ENCODE assay signal across 27 mouse cellular contexts in genomic region chr19:43917763-43918162, GRCm38 (mm10). TPM values are rescaled to one million over a fixed set of nuclear protein-coding genes. Genes with fewer than 3 reads are reported as not detected.
A peak's percentile ranks its signal among the peaks of the same experiment; 100 is the strongest.
DNase-seq lines count a peak whose midpoint lies in the region; ATAC-seq and TF ChIP-seq lines count a peak whose summit lies in the region.
"Had no signal": no experiment of that assay in that cellular context is flagged by ENCODE, and none has a peak within 500 bp of the region (broad histone marks: within the 10 kb centered on the region; RNA-seq: fewer than 3 reads in every experiment).

No protein-coding gene starts in this region.

- H3K36me3 ChIP-seq in heart, adult 2 months (ENCODE audit: control insufficient read depth, insufficient read depth, low read length): no peaks in the 10 kb centered on the region; the same call in 1 of the 2 replicates
- H3K36me3 ChIP-seq in liver, embryonic 15.5 days (replicated peaks): no peaks in the 10 kb centered on the region
- no peaks in the 10 kb centered on the region for H3K36me3 ChIP-seq in liver, embryonic 12.5 days
- H3K36me3 ChIP-seq in forebrain, embryonic 10.5 days (replicated peaks): no peaks in the 10 kb centered on the region
- H3K36me3 ChIP-seq in midbrain, embryonic 10.5 days: no peaks in the 10 kb centered on the region
- H3K36me3 ChIP-seq: embryonic facial prominence, embryonic 12.5 days; embryonic facial prominence, embryonic 15.5 days; forebrain, embryonic 12.5 days; forebrain, embryonic 15.5 days; heart, embryonic 15.5 days; hindbrain, embryonic 10.5 days; hindbrain, embryonic 13.5 days had no signal

- TF ChIP-seq CTCF in heart, adult 2 months (IDR thresholded peaks at IDR 0.05): no peak

- no peaks in the 10 kb centered on the region for H3K9me3 ChIP-seq in liver, embryonic 15.5 days (replicated peaks)
- no peaks in the 10 kb centered on the region for H3K9me3 ChIP-seq in liver, embryonic 12.5 days (replicated peaks)
- H3K9me3 ChIP-seq in forebrain, embryonic 10.5 days: no peaks in the 10 kb centered on the region; the same call in 1 of the 2 replicates
- H3K9me3 ChIP-seq in midbrain, embryonic 10.5 days (replicated peaks): no peaks in the 10 kb centered on the region
- H3K9me3 ChIP-seq: embryonic facial prominence, embryonic 12.5 days; embryonic facial prominence, embryonic 15.5 days; forebrain, embryonic 12.5 days; forebrain, embryonic 15.5 days; heart, embryonic 10.5 days; heart, embryonic 15.5 days; hindbrain, embryonic 10.5 days; hindbrain, embryonic 13.5 days had no signal

- no peak for TF ChIP-seq POLR2A in heart, adult 2 months (IDR thresholded peaks at IDR 0.05; ENCODE audit: insufficient read depth, low read depth, low read length)

- no peak for ATAC-seq in liver, embryonic 15.5 days (ENCODE audit: insufficient read depth)
- ATAC-seq in liver, embryonic 12.5 days: no peak
- ATAC-seq: forebrain, embryonic 15.5 days; hindbrain, postnatal 0 days had no signal

- no peak for TF ChIP-seq EP300 in heart, adult 2 months (IDR thresholded peaks at IDR 0.05; ENCODE audit: insufficient read depth, low read depth, low read length)

- no peak overlapping the region for H3K4me2 ChIP-seq in liver, embryonic 15.5 days
- H3K4me2 ChIP-seq in liver, embryonic 12.5 days: no peak overlapping the region; the same call in 1 of the 2 replicates
- H3K4me2 ChIP-seq: embryonic facial prominence, embryonic 12.5 days; embryonic facial prominence, embryonic 15.5 days; forebrain, embryonic 12.5 days; forebrain, embryonic 15.5 days; hindbrain, embryonic 13.5 days had no signal

- intact Hi-C loops in heart, adult 2 months (cut with DNase I): loop anchor here (5.0 kb wide), 1 partner anchor 40 kb away; no protein-coding TSS in a partner anchor

- peak; percentile 87 for DNase-seq in heart, adult 11 months
- no peak for DNase-seq in heart, adult 2 months
- DNase-seq in 3T3-L1 (ENCODE audit: low read depth, low spot score): peak; percentile 37
- DNase-seq in mesoderm, embryonic 11.5 days (ENCODE audit: low read depth, low spot score): peak; percentile 50
- DNase-seq in forebrain, embryonic 10.5 days (ENCODE audit: extremely low spot score, low spot score): no peak
- DNase-seq in midbrain, embryonic 10.5 days (ENCODE audit: low spot score): no peak
- DNase-seq: adrenal gland, adult 2 months; adrenal gland, postnatal 14 days; cerebellum, adult 11 months; cerebellum, adult 2 months; cerebellum, adult 9-11 months; cerebellum, postnatal 25 days; gastrocnemius, postnatal 36 days; heart, adult 18-20 months; heart, postnatal 10 days; heart, postnatal 36 days had no signal

- H3K4me3 ChIP-seq in heart, adult 2 months: no peak overlapping the region
- H3K4me3 ChIP-seq in liver, embryonic 15.5 days (replicated peaks): no peak overlapping the region
- H3K4me3 ChIP-seq in liver, embryonic 12.5 days: no peak overlapping the region
- H3K4me3 ChIP-seq in forebrain, embryonic 10.5 days: no peak overlapping the region
- no peak overlapping the region for H3K4me3 ChIP-seq in midbrain, embryonic 10.5 days
- H3K4me3 ChIP-seq: embryonic facial prominence, embryonic 12.5 days; embryonic facial prominence, embryonic 15.5 days; forebrain, embryonic 12.5 days; forebrain, embryonic 15.5 days; hindbrain, embryonic 10.5 days; hindbrain, embryonic 13.5 days had no signal

- WGBS in heart, adult 2 months: 74% methylated on average over 6 of the region's 6 CpGs
- 63% methylated on average over 6 of the region's 6 CpGs for WGBS in liver, embryonic 15.5 days (ENCODE audit: insufficient replicate concordance)
- WGBS in liver, embryonic 12.5 days (ENCODE audit: insufficient replicate concordance): 78% methylated on average over 6 of the region's 6 CpGs
- 89% methylated on average over 6 of the region's 6 CpGs for WGBS in forebrain, embryonic 10.5 days
- WGBS in midbrain, embryonic 10.5 days: 89% methylated on average over 6 of the region's 6 CpGs

- H3K27ac ChIP-seq in heart, adult 2 months: no peak overlapping the region
- H3K27ac ChIP-seq in liver, embryonic 15.5 days (replicated peaks): 0 out of 2 replicates have a peak overlapping the region, but pooled peaks have one; percentile 20
- H3K27ac ChIP-seq in liver, embryonic 12.5 days: no peak overlapping the region
- H3K27ac ChIP-seq in forebrain, embryonic 10.5 days: no peak overlapping the region
- H3K27ac ChIP-seq in midbrain, embryonic 10.5 days (replicated peaks): no peak overlapping the region
- H3K27ac ChIP-seq: embryonic facial prominence, embryonic 12.5 days; embryonic facial prominence, embryonic 15.5 days; forebrain, embryonic 12.5 days; forebrain, embryonic 15.5 days; heart, embryonic 10.5 days; hindbrain, embryonic 10.5 days; hindbrain, embryonic 13.5 days; hindbrain, postnatal 0 days had no signal

- no peaks in the 10 kb centered on the region for H3K27me3 ChIP-seq in heart, adult 2 months (ENCODE audit: control insufficient read depth, insufficient read depth, low read length)
- H3K27me3 ChIP-seq in liver, embryonic 15.5 days: no peaks in the 10 kb centered on the region
- no peaks in the 10 kb centered on the region for H3K27me3 ChIP-seq in liver, embryonic 12.5 days (replicated peaks)
- peaks cover 17% of the 10 kb centered on the region for H3K27me3 ChIP-seq in forebrain, embryonic 10.5 days (ENCODE audit: poor library complexity, severe bottlenecking)
- peaks cover 15% of the 10 kb centered on the region for H3K27me3 ChIP-seq in midbrain, embryonic 10.5 days (ENCODE audit: low read depth, poor library complexity, severe bottlenecking)
- H3K27me3 ChIP-seq: embryonic facial prominence, embryonic 15.5 days; forebrain, embryonic 15.5 days; heart, embryonic 15.5 days had no signal

- peaks cover 14% of the 10 kb centered on the region for H3K4me1 ChIP-seq in heart, adult 2 months (ENCODE audit: control insufficient read depth, insufficient read depth, low read length)
- H3K4me1 ChIP-seq in liver, embryonic 15.5 days (replicated peaks): peaks cover 33% of the 10 kb centered on the region
- peaks cover 61% of the 10 kb centered on the region for H3K4me1 ChIP-seq in liver, embryonic 12.5 days
- H3K4me1 ChIP-seq in forebrain, embryonic 10.5 days: peaks cover 20% of the 10 kb centered on the region
- H3K4me1 ChIP-seq in midbrain, embryonic 10.5 days: peaks cover 18% of the 10 kb centered on the region
- H3K4me1 ChIP-seq: forebrain, embryonic 15.5 days had no signal

- no peaks in the 10 kb centered on the region; the same call in 1 of the 2 replicates for H3K79me2 ChIP-seq in heart, adult 2 months (replicated peaks; ENCODE audit: control insufficient read depth, insufficient read depth, low read length)

- H3K9ac ChIP-seq in heart, adult 2 months (ENCODE audit: low read depth, low read length): no peak overlapping the region
- H3K9ac ChIP-seq in liver, embryonic 15.5 days: no peak overlapping the region
- no peak overlapping the region for H3K9ac ChIP-seq in liver, embryonic 12.5 days
- H3K9ac ChIP-seq: embryonic facial prominence, embryonic 12.5 days; embryonic facial prominence, embryonic 15.5 days; forebrain, embryonic 12.5 days; forebrain, embryonic 15.5 days; hindbrain, embryonic 13.5 days had no signal

RNA-seq across cellular contexts. Expression of gene Dnmbp, which starts 22.2 kb away (rescaled TPM):
- 1 to 10 TPM; 8.1 to 9.8 TPM for total RNA-seq in heart, adult 2 months (2021)
- polyA plus RNA-seq in heart, adult 2 months (2012; rRNA removed): 7.1 and 9.6 TPM in 2 replicates
- 2.5 and 2.7 TPM in 2 replicates for polyA plus RNA-seq in liver, embryonic 15.5 days (2015; fragmentation: Nextera tagmentation; extraction: Ambion mirVana)
- 3.9 and 4.2 TPM in 2 replicates for polyA plus RNA-seq in liver, embryonic 12.5 days (2016; fragmentation: Nextera tagmentation; extraction: Ambion mirVana)
- polyA plus RNA-seq in forebrain, embryonic 10.5 days (2016; fragmentation: Nextera tagmentation; extraction: Ambion mirVana): 17.6 and 18.4 TPM in 2 replicates
- polyA plus RNA-seq in midbrain, embryonic 10.5 days (2016; fragmentation: Nextera tagmentation; extraction: Ambion mirVana): 16.5 and 17.0 TPM in 2 replicates

Comparison
In these comparisons a context has a peak if more than half of its experiments do, and no peak if none do; other contexts are left out.
1. DNase-seq: peak in heart, adult 11 months (single experiment), 3T3-L1 (single experiment) and mesoderm, embryonic 11.5 days (single experiment); none in heart, adult 2 months (0 of 2), forebrain, embryonic 10.5 days (single experiment) and midbrain, embryonic 10.5 days (single experiment).